Mouse (Mus musculus) lung, postnatal 0 days (tissue): ENCODE data around the gene Fam131a. TPM values are rescaled to one million over a fixed set of nuclear protein-coding genes. Genes with fewer than 3 reads are reported as not detected.

Experiments
- ATAC-seq: fragments of 200-750 bp; cut with Nextera tagmentation; 2 replicates; pipeline ENCODE4 v1.8.0; 2017; ENCODE audit warnings: moderate library complexity
- DNase-seq: peaks from one replicate; pipeline ENCODE4 v3.0.0-alpha.2; 2016; ENCODE audit warnings: low spot score
- H3K27ac ChIP-seq: fragments of 300-500 bp; sonication (generic); 2 replicates; pipeline ENCODE4 v1.5.1; 2014; ENCODE audit warnings: antibody characterized with exemption, mild to moderate bottlenecking, low read length, mixed read lengths
- H3K27me3 ChIP-seq: fragments of 300-500 bp; sonication (generic); replicated peaks from 2 replicates; pipeline ENCODE4 v1.6.1; 2014; ENCODE audit warnings: low read length, mixed read lengths; ENCODE audit not compliant: insufficient read depth
- H3K36me3 ChIP-seq: fragments of 300-500 bp; sonication (generic); 2 replicates; pipeline ENCODE4 v1.6.1; 2014; ENCODE audit warnings: low read length, mixed read lengths; ENCODE audit not compliant: insufficient read depth
- H3K4me1 ChIP-seq: fragments of 300-500 bp; sonication (generic); 2 replicates; pipeline ENCODE4 v1.6.1; 2014; ENCODE audit warnings: antibody characterized with exemption, low read depth, low read length, mixed read lengths; ENCODE audit not compliant: insufficient read depth
- H3K4me2 ChIP-seq: fragments of 300-500 bp; sonication (generic); replicated peaks from 2 replicates; pipeline ENCODE4 v1.6.1; 2014; ENCODE audit warnings: low read depth, mild to moderate bottlenecking, low read length, moderate library complexity, mixed read lengths
- H3K4me3 ChIP-seq: fragments of 300-500 bp; sonication (generic); 2 replicates; pipeline ENCODE4 v1.5.1; 2014; ENCODE audit warnings: low read depth, low read length
- H3K9ac ChIP-seq: fragments of 300-500 bp; sonication (generic); replicated peaks from 2 replicates; pipeline ENCODE4 v1.6.1; 2014; ENCODE audit warnings: low read depth, mild to moderate bottlenecking
- H3K9me3 ChIP-seq: fragments of 300-500 bp; sonication (generic); 2 replicates; pipeline ENCODE4 v1.6.1; 2016; ENCODE audit warnings: low read length, mixed read lengths
- CTCF ChIP-seq: IDR thresholded peaks from 2 replicates; pipeline ENCODE4 v1.5.1; 2016; ENCODE audit warnings: antibody characterized with exemption, mild to moderate bottlenecking
- EP300 ChIP-seq: IDR thresholded peaks from 2 replicates; pipeline ENCODE4 v1.6.1; 2016; ENCODE audit warnings: antibody characterized with exemption, mild to moderate bottlenecking, control low read depth
- WGBS: fragments of 180-500 bp; shearing (Covaris S2); extraction: QIAGEN DNeasy Blood & Tissue Kit; methylation state at CpG from one replicate; pipeline ENCODE4 v1.1.7; 2014; 5-methylcytosine and 5-hydroxymethylcytosine counted together
- polyA plus RNA-seq: library from polyadenylated mRNA; unstranded; fragments of >200 nt; fragmentation: Nextera tagmentation; extraction: Ambion mirVana; gene quantifications from 2 replicates; pipeline ENCODE4 v1.2.1, GENCODE M21; 2015

Fam131a gene
- polyA plus RNA-seq, 1 experiment from 2014 or later: 8.4 TPM

DNA sequence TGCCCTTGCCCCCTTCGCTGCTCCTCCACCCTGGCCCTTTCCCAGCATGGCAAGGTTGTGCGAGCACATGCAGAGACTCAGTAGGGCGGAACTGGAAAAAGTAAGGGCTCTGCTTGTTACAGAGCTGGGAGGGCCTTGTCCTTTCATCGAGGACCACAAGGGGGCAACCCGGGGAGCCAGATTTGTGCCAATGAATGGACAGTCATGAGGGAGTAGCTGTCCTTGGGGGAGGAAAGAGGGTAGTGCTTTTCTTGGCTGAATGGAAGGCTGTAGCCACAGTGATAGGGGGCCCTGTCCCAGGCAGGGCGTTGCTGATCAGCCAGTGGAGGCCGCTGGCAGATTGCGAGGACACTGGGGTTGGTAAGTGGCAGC lies 9.5 kb downstream of the Fam131a start:
- H3K36me3 ChIP-seq: 0 out of 2 replicates have a peak, but pooled peaks cover 5% of the 10 kb centered on the region
- DNase-seq (peak; percentile 79), ATAC-seq (peak; percentile 83)
- no peak overlapping the region for H3K27ac ChIP-seq
- H3K27me3 ChIP-seq: no peaks in the 10 kb centered on the region
- WGBS: 8% methylated on average over 8 of the region's 8 CpGs
- H3K9ac ChIP-seq: no peak overlapping the region
- TF ChIP-seq EP300: no peak
- peak; percentile 85 for TF ChIP-seq CTCF
- H3K4me1 ChIP-seq: no peaks in the 10 kb centered on the region
- no peaks in the 10 kb centered on the region for H3K9me3 ChIP-seq
- no peak overlapping the region for H3K4me3 ChIP-seq
- H3K4me2 ChIP-seq: no peak overlapping the region

DNA sequence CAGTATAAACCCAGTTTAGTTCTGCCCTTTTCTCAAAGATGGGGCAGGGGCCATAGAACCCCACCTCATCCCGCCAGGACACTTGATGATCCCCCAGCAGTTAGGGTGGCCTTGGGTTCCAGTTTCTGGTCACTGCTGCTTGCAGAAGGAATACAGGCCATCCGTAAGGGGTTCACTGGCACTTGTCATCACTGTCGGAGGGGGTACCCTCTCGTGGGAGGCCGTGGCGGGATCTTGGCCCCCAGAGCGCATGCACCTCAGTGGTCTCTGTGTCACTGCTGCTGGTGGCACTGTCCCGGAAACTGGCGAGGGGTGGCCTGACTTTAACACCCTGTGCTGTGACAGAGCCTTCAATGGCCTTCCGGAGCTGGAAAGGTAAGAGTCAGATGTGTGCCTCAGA lies 10.0 kb downstream of the Fam131a start:
- DNase-seq (no peak), ATAC-seq (no peak)
- no peaks in the 10 kb centered on the region for H3K27me3 ChIP-seq
- WGBS: 94% methylated on average over 10 of the region's 10 CpGs
- no peak overlapping the region for H3K4me2 ChIP-seq
- no peak overlapping the region for H3K9ac ChIP-seq
- H3K4me3 ChIP-seq: no peak overlapping the region
- no peak for TF ChIP-seq CTCF
- TF ChIP-seq EP300: no peak
- H3K9me3 ChIP-seq: no peaks in the 10 kb centered on the region
- H3K27ac ChIP-seq: no peak overlapping the region
- 0 out of 2 replicates have a peak, but pooled peaks cover 5% of the 10 kb centered on the region for H3K36me3 ChIP-seq
- H3K4me1 ChIP-seq: no peaks in the 10 kb centered on the region

DNA sequence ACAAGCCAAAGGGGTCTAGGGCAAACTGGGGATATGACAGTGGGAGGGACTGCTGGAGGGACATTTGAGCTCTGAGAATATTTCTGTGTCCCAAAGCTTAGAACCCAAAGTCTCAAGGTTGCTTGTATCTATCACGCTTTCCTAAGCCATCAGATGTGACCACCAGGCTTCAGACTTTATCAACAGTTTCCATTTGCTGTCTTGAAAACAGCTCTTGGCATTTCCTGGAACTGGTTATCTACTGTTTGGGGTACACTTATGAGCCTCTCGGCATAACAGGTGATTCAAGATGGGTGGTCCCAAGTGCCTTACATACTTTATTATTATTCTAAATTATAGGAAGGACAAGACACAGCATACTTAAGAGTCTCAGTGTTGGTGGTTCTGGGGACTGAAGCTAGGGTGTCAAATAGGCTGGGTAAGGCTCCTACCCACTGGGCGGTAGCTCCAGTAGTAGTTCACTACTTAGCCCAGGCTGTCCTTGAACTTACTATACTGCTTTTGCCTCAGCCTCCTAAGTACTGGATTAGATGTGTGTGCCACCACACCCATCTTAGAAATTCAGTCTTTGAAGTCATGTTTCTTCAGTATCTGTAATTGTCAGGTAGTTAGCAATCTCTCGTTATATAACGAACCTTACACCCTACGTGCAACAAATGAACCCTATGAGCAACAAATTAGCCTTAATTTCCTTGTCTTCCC lies 10.8 kb downstream of the Fam131a start:
- H3K9ac ChIP-seq: no peak overlapping the region
- H3K4me3 ChIP-seq: no peak overlapping the region
- DNase-seq: no peak
- H3K36me3 ChIP-seq: 0 out of 2 replicates have a peak, but pooled peaks cover 5% of the 10 kb centered on the region
- no peaks in the 10 kb centered on the region for H3K9me3 ChIP-seq
- 87% methylated on average over 6 of the region's 6 CpGs for WGBS
- ATAC-seq: no peak
- TF ChIP-seq CTCF: no peak
- no peak for TF ChIP-seq EP300
- H3K4me2 ChIP-seq: no peak overlapping the region
- no peaks in the 10 kb centered on the region for H3K4me1 ChIP-seq
- no peaks in the 10 kb centered on the region for H3K27me3 ChIP-seq
- no peak overlapping the region for H3K27ac ChIP-seq

DNA sequence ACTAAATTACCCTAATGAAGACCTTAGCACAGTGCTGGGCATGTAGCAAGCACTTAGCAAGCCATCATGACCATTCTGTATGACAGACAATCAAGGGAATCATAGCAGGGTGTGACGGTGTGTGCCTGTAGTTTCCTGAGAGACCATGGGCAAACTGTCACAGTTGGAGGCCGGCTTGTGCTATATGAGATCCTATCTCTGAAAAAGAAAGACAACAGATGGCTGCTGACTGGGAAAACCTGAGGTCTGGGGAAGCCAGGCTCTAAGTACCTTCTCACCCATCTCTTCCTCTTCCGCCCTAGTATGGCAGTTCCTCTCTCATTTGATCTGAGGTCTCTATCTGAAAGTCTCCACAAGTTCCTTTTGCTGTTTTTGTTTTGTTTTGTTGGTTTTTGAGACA lies 12.7 kb downstream of the Fam131a start:
- WGBS: 83% methylated on average over 3 of the region's 3 CpGs
- no peak overlapping the region for H3K4me3 ChIP-seq

DNA sequence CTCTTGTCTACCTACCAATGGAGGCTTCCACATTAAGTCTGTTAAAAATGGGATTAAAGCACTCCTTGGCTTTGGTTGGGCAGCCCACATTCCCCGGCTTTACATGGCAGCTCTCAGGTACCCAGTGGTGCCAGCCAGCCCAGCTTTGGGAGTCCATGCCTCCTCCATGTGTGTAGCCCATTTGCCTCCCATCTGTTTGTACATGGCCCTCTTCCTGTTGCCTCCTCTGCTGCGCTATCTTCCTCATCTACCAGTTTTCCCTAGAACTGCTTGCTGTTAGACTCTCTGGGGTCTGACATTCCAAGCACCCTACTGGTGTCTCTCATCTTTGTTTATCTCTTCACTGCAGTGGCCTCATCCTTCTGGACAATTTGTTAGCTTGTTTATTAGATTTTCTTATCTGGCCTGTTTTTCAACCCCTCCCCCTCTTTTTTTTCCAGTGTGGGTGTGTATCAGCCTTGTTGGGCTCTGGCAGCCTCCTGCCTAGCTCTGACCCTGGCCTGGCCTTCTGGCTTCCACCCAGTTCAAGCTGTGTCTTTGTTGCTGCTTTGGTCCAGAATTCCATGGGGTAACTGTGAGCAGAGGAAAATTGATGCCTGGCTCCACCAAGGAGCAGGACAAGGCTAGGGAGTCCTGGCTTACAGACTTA lies 13.5 kb downstream of the Fam131a start:
- no peaks in the 10 kb centered on the region for H3K4me1 ChIP-seq
- no peak overlapping the region for H3K27ac ChIP-seq
- no peak overlapping the region for H3K4me2 ChIP-seq
- no peak overlapping the region for H3K4me3 ChIP-seq
- H3K36me3 ChIP-seq: no peaks in the 10 kb centered on the region
- DNase-seq (no peak), ATAC-seq (no peak)
- TF ChIP-seq EP300 (no peak), CTCF (no peak)
- no peaks in the 10 kb centered on the region for H3K9me3 ChIP-seq
- H3K27me3 ChIP-seq: no peaks in the 10 kb centered on the region
- H3K9ac ChIP-seq: no peak overlapping the region
- WGBS: 87% methylated on average over 2 of the region's 2 CpGs

More for the DNA sequence above, 12.7 kb downstream of the Fam131a start:
- Histone ChIP-seq H3K4me1 (no peaks in the 10 kb centered on the region), H3K27me3 (no peaks in the 10 kb centered on the region), H3K27ac (no peak overlapping the region), H3K9me3 (no peaks in the 10 kb centered on the region), H3K36me3 (no peaks in the 10 kb centered on the region), H3K4me2 (no peak overlapping the region), H3K9ac (no peak overlapping the region)
- no peak for TF ChIP-seq EP300
- TF ChIP-seq CTCF: no peak
- ATAC-seq (no peak), DNase-seq (no peak)

DNA sequence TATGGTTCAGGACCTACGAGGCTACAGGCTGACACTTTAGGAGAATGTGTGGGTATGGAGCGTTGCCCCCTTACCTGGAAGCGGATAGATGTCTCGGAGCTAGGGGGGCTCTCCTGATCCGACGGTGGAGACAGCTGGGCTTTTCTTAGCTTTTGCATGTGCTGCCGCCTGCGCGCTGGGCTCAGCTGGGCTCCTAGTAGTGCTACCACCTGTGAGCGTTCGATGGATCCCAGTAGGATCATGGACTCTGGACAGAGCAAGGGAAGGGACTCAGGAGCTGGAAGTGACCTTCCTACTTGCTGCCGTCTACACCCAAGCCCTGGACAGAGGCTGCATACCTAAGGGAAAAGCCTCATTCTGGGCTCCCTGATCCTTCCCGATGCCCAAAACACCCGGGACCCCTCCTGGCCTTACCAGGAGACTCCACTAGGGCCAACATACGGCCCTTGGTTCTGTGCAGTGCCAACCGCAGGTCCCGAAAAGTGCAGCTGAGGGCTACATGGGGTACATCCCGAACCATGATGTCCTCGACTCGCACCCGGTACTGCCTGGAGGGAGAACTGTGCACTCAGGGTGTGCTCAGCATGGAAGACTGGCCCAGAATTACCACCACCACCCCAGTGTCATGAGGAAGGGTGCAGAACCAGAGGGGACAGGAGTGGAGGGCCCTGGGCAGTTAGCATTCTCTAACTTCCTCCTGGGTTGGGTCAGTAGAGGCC lies 15.3 kb downstream of the Fam131a start:
- ATAC-seq (no peak), DNase-seq (no peak)
- 91% methylated on average over 21 of the region's 21 CpGs for WGBS
- Histone ChIP-seq H3K4me3 (no peak overlapping the region), H3K9ac (no peak overlapping the region), H3K9me3 (no peaks in the 10 kb centered on the region), H3K27ac (no peak overlapping the region), H3K4me2 (no peak overlapping the region), H3K27me3 (no peaks in the 10 kb centered on the region), H3K4me1 (no peaks in the 10 kb centered on the region), H3K36me3 (no peaks in the 10 kb centered on the region)
- no peak for TF ChIP-seq CTCF
- no peak for TF ChIP-seq EP300
